8 mouse cellular contexts compared by ENCODE assay signal in the genomic region with DNA sequence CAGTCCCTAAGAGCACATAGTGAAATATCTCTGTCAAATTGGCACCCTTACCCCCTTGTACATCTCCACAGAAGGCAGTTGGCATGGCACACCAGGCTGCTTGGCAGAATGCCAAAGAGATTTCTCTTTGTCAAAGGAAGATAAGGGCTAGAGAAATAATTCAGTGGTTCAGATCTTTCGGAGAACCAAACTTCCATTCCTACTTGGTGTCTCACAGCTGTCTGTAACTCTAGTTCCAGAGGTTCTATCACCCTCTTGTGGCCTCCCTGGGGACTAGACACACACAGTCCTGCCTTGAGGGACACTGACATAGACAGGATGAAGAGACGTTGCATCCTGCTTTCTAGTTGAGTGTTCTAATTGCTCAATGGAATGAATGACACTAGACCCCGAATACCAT. TPM values are rescaled to one million over a fixed set of nuclear protein-coding genes. Genes with fewer than 3 reads are reported as not detected.
DNase-seq lines count a peak whose midpoint lies in the region; ATAC-seq lines count a peak whose summit lies in the region.

No protein-coding gene starts in this region.

- no peak overlapping the region for H3K4me3 ChIP-seq in hindbrain, embryonic 14.5 days (replicated peaks; ENCODE audit: low read length)
- no peak overlapping the region for H3K4me3 ChIP-seq in hindbrain, embryonic 13.5 days
- no peak overlapping the region for H3K4me3 ChIP-seq in intestine, embryonic 16.5 days (ENCODE audit: low read length)

- H3K4me2 ChIP-seq in hindbrain, embryonic 14.5 days (replicated peaks): no peak overlapping the region
- no peak overlapping the region for H3K4me2 ChIP-seq in hindbrain, embryonic 13.5 days
- H3K4me2 ChIP-seq in intestine, embryonic 16.5 days (ENCODE audit: low read depth, low read length): no peak overlapping the region

- H3K9ac ChIP-seq in hindbrain, embryonic 14.5 days: no peak overlapping the region
- no peak overlapping the region for H3K9ac ChIP-seq in hindbrain, embryonic 13.5 days
- no peak overlapping the region for H3K9ac ChIP-seq in intestine, embryonic 16.5 days (ENCODE audit: low read depth, low read length)

- H3K4me1 ChIP-seq in hindbrain, embryonic 14.5 days (replicated peaks; ENCODE audit: control insufficient read depth, insufficient read depth, low read length): 0 out of 2 replicates have a peak, but pooled peaks cover 7% of the 10 kb centered on the region
- H3K4me1 ChIP-seq in hindbrain, embryonic 13.5 days (replicated peaks): peaks cover 11% of the 10 kb centered on the region
- peaks cover 4% of the 10 kb centered on the region; the same call in 1 of the 2 replicates for H3K4me1 ChIP-seq in intestine, embryonic 16.5 days (ENCODE audit: control insufficient read depth, insufficient read depth, low read length)

- no peak for ATAC-seq in hindbrain, embryonic 14.5 days (ENCODE audit: low FRiP score)
- no peak for ATAC-seq in hindbrain, embryonic 13.5 days (ENCODE audit: low FRiP score)
- ATAC-seq in intestine, embryonic 16.5 days: peak; percentile 65

- H3K9me3 ChIP-seq in hindbrain, embryonic 14.5 days (ENCODE audit: control insufficient read depth, low read length): no peaks in the 10 kb centered on the region
- H3K9me3 ChIP-seq in hindbrain, embryonic 13.5 days: no peaks in the 10 kb centered on the region
- H3K9me3 ChIP-seq in intestine, embryonic 16.5 days (ENCODE audit: control insufficient read depth, low read length): no peaks in the 10 kb centered on the region

- H3K36me3 ChIP-seq in hindbrain, embryonic 14.5 days (replicated peaks; ENCODE audit: control insufficient read depth, insufficient read depth): no peaks in the 10 kb centered on the region
- H3K36me3 ChIP-seq in hindbrain, embryonic 13.5 days: no peaks in the 10 kb centered on the region
- H3K36me3 ChIP-seq in intestine, embryonic 16.5 days (ENCODE audit: control insufficient read depth, insufficient read depth, low read length): no peaks in the 10 kb centered on the region

- H3K27me3 ChIP-seq in hindbrain, embryonic 14.5 days (ENCODE audit: control insufficient read depth, insufficient read depth, low read length): peaks cover 23% of the 10 kb centered on the region
- H3K27me3 ChIP-seq in hindbrain, embryonic 13.5 days: peaks cover 30% of the 10 kb centered on the region
- H3K27me3 ChIP-seq in intestine, embryonic 16.5 days (replicated peaks; ENCODE audit: control insufficient read depth, insufficient read depth, low read length): peaks cover 9% of the 10 kb centered on the region; the same call in 1 of the 2 replicates

- no peak overlapping the region for H3K27ac ChIP-seq in hindbrain, embryonic 14.5 days
- H3K27ac ChIP-seq in hindbrain, embryonic 13.5 days: no peak overlapping the region
- H3K27ac ChIP-seq in intestine, embryonic 16.5 days (ENCODE audit: low read length): no peak overlapping the region

- peak; percentile 45 for DNase-seq in hindbrain, embryonic 14.5 days (ENCODE audit: low spot score)
- peak; percentile 18 for DNase-seq in MN1 (ENCODE audit: low spot score)
- DNase-seq in cerebellum, postnatal 14 days: peak; percentile 67 to 73
- peak; percentile 68 for DNase-seq in retina, postnatal 1 day
- no peak for DNase-seq in B cell, adult 2 months
- DNase-seq in layer of hippocampus, postnatal 14 days (ENCODE audit: low spot score in 2 of 2): no peak

- 27% methylated on average over 3 of the region's 3 CpGs for WGBS in hindbrain, embryonic 14.5 days
- WGBS in hindbrain, embryonic 13.5 days: 27% methylated on average over 3 of the region's 3 CpGs
- 27% methylated on average over 3 of the region's 3 CpGs for WGBS in intestine, embryonic 16.5 days

RNA-seq across cellular contexts. Expression of gene Slc25a21, which starts 2.7 kb away (rescaled TPM):
- 0.13 and 0.36 TPM in 2 replicates for polyA plus RNA-seq in hindbrain, embryonic 14.5 days (2014; fragmentation: Nextera tagmentation; extraction: Ambion mirVana)
- 0.22 and 0.27 TPM in 2 replicates for polyA plus RNA-seq in hindbrain, embryonic 13.5 days (2015; fragmentation: Nextera tagmentation; extraction: Ambion mirVana)
- 0.21 and 0.71 TPM in 2 replicates for polyA plus RNA-seq in intestine, embryonic 16.5 days (2015; fragmentation: Nextera tagmentation; extraction: Ambion mirVana)
- 1 to 10 TPM in 1 of 2 experiments, under 1 TPM in 1; 0.65 to 1.0 TPM for total RNA-seq in layer of hippocampus, postnatal 14 days (2021)

RNA-seq across cellular contexts. Expression of gene Prps1l3, which starts 35.6 kb away (rescaled TPM):
- polyA plus RNA-seq in hindbrain, embryonic 14.5 days (2014; fragmentation: Nextera tagmentation; extraction: Ambion mirVana): 30.0 and 31.0 TPM in 2 replicates
- polyA plus RNA-seq in hindbrain, embryonic 13.5 days (2015; fragmentation: Nextera tagmentation; extraction: Ambion mirVana): 33.1 and 33.4 TPM in 2 replicates
- polyA plus RNA-seq in intestine, embryonic 16.5 days (2015; fragmentation: Nextera tagmentation; extraction: Ambion mirVana): 54.2 and 59.2 TPM in 2 replicates
- total RNA-seq in layer of hippocampus, postnatal 14 days (2021): 10 to 100 TPM; 16.0 to 17.3 TPM

RNA-seq across cellular contexts. Expression of gene Mipol1, which starts 35.6 kb away (rescaled TPM):
- 4.9 and 5.0 TPM in 2 replicates for polyA plus RNA-seq in hindbrain, embryonic 14.5 days (2014; fragmentation: Nextera tagmentation; extraction: Ambion mirVana)
- 5.3 and 5.6 TPM in 2 replicates for polyA plus RNA-seq in hindbrain, embryonic 13.5 days (2015; fragmentation: Nextera tagmentation; extraction: Ambion mirVana)
- 7.2 and 9.9 TPM in 2 replicates for polyA plus RNA-seq in intestine, embryonic 16.5 days (2015; fragmentation: Nextera tagmentation; extraction: Ambion mirVana)
- 1 to 10 TPM; 5.3 to 5.8 TPM for total RNA-seq in layer of hippocampus, postnatal 14 days (2021)

Comparison
In these comparisons a context has a peak if more than half of its experiments do, and no peak if none do; other contexts are left out.
1. DNase-seq: peak in hindbrain, embryonic 14.5 days (single experiment), MN1 (single experiment), cerebellum, postnatal 14 days (2 of 2) and retina, postnatal 1 day (single experiment); none in B cell, adult 2 months (0 of 2) and layer of hippocampus, postnatal 14 days (0 of 2).